Mouse (Mus musculus): ENCODE data around the gene Sugp2.
A peak's percentile ranks its signal among the peaks of the same experiment; 100 is the strongest.
"Not testable (repeated sequence)": the region's sequence is repeated elsewhere in the genome, so short reads cannot be mapped to it uniquely, and the experiment has no call there.

The Sugp2 gene

GRCm38 (mm10) chr8:70234080-70234780 is at the start of gene Sugp2, which contains the start of gene Armc6:
Gene Sugp2 (plus strand): TSS chr8:70234226.
Gene Armc6 (minus strand): TSS chr8:70234466.
- peak; percentile 91 to 93 for DNase-seq

GRCm38 (mm10) chr8:70188707-70189106 is 45.3 kb upstream of the Sugp2 start:
- no peak for DNase-seq

GRCm38 (mm10) chr8:70193238-70193637 is 40.8 kb upstream of the Sugp2 start:
- no peak for DNase-seq

GRCm38 (mm10) chr8:70194191-70194590 is 39.8 kb upstream of the Sugp2 start:
- DNase-seq: no peak

GRCm38 (mm10) chr8:70195762-70196161 is 38.3 kb upstream of the Sugp2 start:
- DNase-seq: no peak

- no peak for DNase-seq
These were observed 36.4 kb upstream of the Sugp2 start for GRCm38 (mm10) chr8:70197603-70198002.

GRCm38 (mm10) chr8:70200098-70200681 is 33.8 kb upstream of the Sugp2 start:
- no peak for DNase-seq

GRCm38 (mm10) chr8:70201417-70201816 is 32.6 kb upstream of the Sugp2 start:
- DNase-seq: no peak

GRCm38 (mm10) chr8:70203072-70203471 is 31.0 kb upstream of the Sugp2 start:
- DNase-seq: no peak

- DNase-seq: no peak
These were observed 29.3 kb upstream of the Sugp2 start for GRCm38 (mm10) chr8:70204757-70205156.

- DNase-seq: no peak
These were observed 25.9 kb upstream of the Sugp2 start for GRCm38 (mm10) chr8:70208130-70208529.

GRCm38 (mm10) chr8:70210538-70210937 is 23.5 kb upstream of the Sugp2 start:
- no peak for DNase-seq

GRCm38 (mm10) chr8:70211275-70211674 is 22.8 kb upstream of the Sugp2 start:
- DNase-seq: no peak

- no peak for DNase-seq
These were observed 22.3 kb upstream of the Sugp2 start for GRCm38 (mm10) chr8:70211726-70212111.

- DNase-seq: peak; percentile 85 to 93
These were observed 21.6 kb upstream of the Sugp2 start, which contains the start of gene Slc25a42 for GRCm38 (mm10) chr8:70212112-70213055. Gene Slc25a42 (minus strand): TSS chr8:70212305.

GRCm38 (mm10) chr8:70214411-70214810 is 19.6 kb upstream of the Sugp2 start:
- no peak for DNase-seq

GRCm38 (mm10) chr8:70215092-70215491 is 18.9 kb upstream of the Sugp2 start:
- no peak for DNase-seq

GRCm38 (mm10) chr8:70216161-70216560 is 17.9 kb upstream of the Sugp2 start:
- not testable (repeated sequence) for DNase-seq

GRCm38 (mm10) chr8:70216566-70216965 is 17.5 kb upstream of the Sugp2 start:
- no peak for DNase-seq

- DNase-seq: no peak
These were observed 16.6 kb upstream of the Sugp2 start for GRCm38 (mm10) chr8:70217441-70217840.

- DNase-seq: no peak
These were observed 14.8 kb upstream of the Sugp2 start for GRCm38 (mm10) chr8:70219107-70219684.

GRCm38 (mm10) chr8:70220236-70220840 is 13.7 kb upstream of the Sugp2 start:
- DNase-seq: no peak
